Mouse (Mus musculus): ENCODE results near the gene Sema5a. TPM values are rescaled to one million over a fixed set of nuclear protein-coding genes. Genes with fewer than 3 reads are reported as not detected.

Gene Sema5a
- polyA plus RNA-seq, 1 experiment from 2014 or later = 15.7 TPM

DNA sequence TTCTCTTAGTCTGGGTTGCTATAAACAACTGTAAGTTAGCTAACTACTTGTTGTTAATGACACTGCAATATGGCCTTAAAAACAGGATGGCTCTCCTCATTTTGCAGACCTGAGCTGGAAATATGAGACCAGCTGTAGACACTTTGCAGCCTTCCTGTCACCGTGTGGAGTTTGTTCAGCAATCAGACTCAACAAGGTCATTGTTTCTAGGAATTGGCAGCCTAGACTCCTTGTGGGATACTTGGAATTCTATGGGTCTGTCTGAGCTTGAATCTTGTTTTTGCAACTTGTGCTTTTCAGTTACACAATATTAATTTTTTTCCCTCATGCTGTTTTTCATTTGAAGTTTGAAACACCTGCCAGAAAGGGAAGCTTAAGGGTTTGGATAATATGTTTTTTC is 250.3 kb downstream of the Sema5a start:
- Histone ChIP-seq H3K4me1 (ENCODE audit: control insufficient read depth, insufficient read depth, low read length) (no peaks in the 10 kb centered on the region), H3K36me3 (ENCODE audit: control insufficient read depth, insufficient read depth, low read length) (no peaks in the 10 kb centered on the region), H3K9me3 (ENCODE audit: control insufficient read depth, low read length) (no peaks in the 10 kb centered on the region), H3K9ac (replicated peaks; ENCODE audit: low read depth, low read length) (no peak overlapping the region), H3K4me3 (ENCODE audit: low read depth, low read length) (no peak overlapping the region), H3K27ac (ENCODE audit: low read depth, low read length) (no peak overlapping the region), H3K27me3 (ENCODE audit: control insufficient read depth, insufficient read depth, low read length) (no peaks in the 10 kb centered on the region), H3K4me2 (ENCODE audit: low read depth, low read length) (no peak overlapping the region)
- WGBS = 46% methylated on average over 1 of the region's 1 CpGs
- ATAC-seq (ENCODE audit: low read depth) = no peak

GRCm38 (mm10) chr15:32496880-32497279 is 252.3 kb downstream of the Sema5a start:
- no peaks in the 10 kb centered on the region for H3K36me3 ChIP-seq (ENCODE audit: control insufficient read depth, insufficient read depth, low read length)
- ATAC-seq (ENCODE audit: low read depth) = no peak
- no peak overlapping the region for H3K9ac ChIP-seq (replicated peaks; ENCODE audit: low read depth, low read length)
- H3K4me1 ChIP-seq (ENCODE audit: control insufficient read depth, insufficient read depth, low read length) = no peaks in the 10 kb centered on the region
- 89% methylated on average over 4 of the region's 4 CpGs for WGBS
- no peak overlapping the region for H3K27ac ChIP-seq (ENCODE audit: low read depth, low read length)
- no peaks in the 10 kb centered on the region for H3K27me3 ChIP-seq (ENCODE audit: control insufficient read depth, insufficient read depth, low read length)
- no peaks in the 10 kb centered on the region for H3K9me3 ChIP-seq (ENCODE audit: control insufficient read depth, low read length)
- H3K4me2 ChIP-seq (ENCODE audit: low read depth, low read length) = no peak overlapping the region
- H3K4me3 ChIP-seq (ENCODE audit: low read depth, low read length) = no peak overlapping the region

DNA sequence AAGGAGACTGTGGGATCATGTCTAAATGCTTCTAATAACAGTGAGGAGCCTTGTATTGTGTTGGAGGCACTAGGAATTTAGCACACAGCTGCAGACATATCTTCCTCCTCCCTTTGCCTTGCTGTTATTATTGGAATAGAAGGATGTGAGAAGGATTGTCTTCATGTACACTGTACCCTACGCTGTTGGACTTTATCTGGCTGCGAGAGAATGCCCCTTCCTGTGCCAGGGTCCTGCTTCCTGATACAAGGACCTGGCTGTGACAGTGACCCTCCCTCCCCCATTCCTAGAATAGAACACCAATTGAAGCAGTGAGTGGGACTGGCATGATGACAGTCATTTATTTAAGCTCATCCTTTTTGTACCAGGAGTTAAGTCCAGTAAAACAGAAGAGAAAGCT is 261.3 kb downstream of the Sema5a start:
- no peaks in the 10 kb centered on the region for H3K4me1 ChIP-seq (ENCODE audit: control insufficient read depth, insufficient read depth, low read length)
- no peak overlapping the region for H3K4me3 ChIP-seq (ENCODE audit: low read depth, low read length)
- ATAC-seq (ENCODE audit: low read depth) = no peak
- H3K36me3 ChIP-seq (ENCODE audit: control insufficient read depth, insufficient read depth, low read length) = no peaks in the 10 kb centered on the region
- no peaks in the 10 kb centered on the region for H3K9me3 ChIP-seq (ENCODE audit: control insufficient read depth, low read length)
- whole genome bisulfite sequencing = 89% methylated on average over 2 of the region's 2 CpGs
- H3K4me2 ChIP-seq (ENCODE audit: low read depth, low read length) = no peak overlapping the region
- no peak overlapping the region for H3K9ac ChIP-seq (replicated peaks; ENCODE audit: low read depth, low read length)
- H3K27me3 ChIP-seq (ENCODE audit: control insufficient read depth, insufficient read depth, low read length) = no peaks in the 10 kb centered on the region
- H3K27ac ChIP-seq (ENCODE audit: low read depth, low read length) = no peak overlapping the region

GRCm38 (mm10) chr15:32508282-32508681 is 263.7 kb downstream of the Sema5a start:
- no peak overlapping the region for H3K9ac ChIP-seq (replicated peaks; ENCODE audit: low read depth, low read length)
- H3K4me3 ChIP-seq (ENCODE audit: low read depth, low read length) = no peak overlapping the region
- no peaks in the 10 kb centered on the region for H3K27me3 ChIP-seq (ENCODE audit: control insufficient read depth, insufficient read depth, low read length)
- no peak overlapping the region for H3K4me2 ChIP-seq (ENCODE audit: low read depth, low read length)
- no peaks in the 10 kb centered on the region for H3K4me1 ChIP-seq (ENCODE audit: control insufficient read depth, insufficient read depth, low read length)
- no peaks in the 10 kb centered on the region for H3K9me3 ChIP-seq (ENCODE audit: control insufficient read depth, low read length)
- ATAC-seq (ENCODE audit: low read depth) = no peak
- no peaks in the 10 kb centered on the region for H3K36me3 ChIP-seq (ENCODE audit: control insufficient read depth, insufficient read depth, low read length)
- H3K27ac ChIP-seq (ENCODE audit: low read depth, low read length) = no peak overlapping the region

- no peak overlapping the region for H3K27ac ChIP-seq (ENCODE audit: low read depth, low read length)
- H3K27me3 ChIP-seq (ENCODE audit: control insufficient read depth, insufficient read depth, low read length) = no peaks in the 10 kb centered on the region
- ATAC-seq (ENCODE audit: low read depth) = no peak
- H3K4me3 ChIP-seq (ENCODE audit: low read depth, low read length) = no peak overlapping the region
- H3K36me3 ChIP-seq (ENCODE audit: control insufficient read depth, insufficient read depth, low read length) = no peaks in the 10 kb centered on the region
- H3K4me1 ChIP-seq (ENCODE audit: control insufficient read depth, insufficient read depth, low read length) = no peaks in the 10 kb centered on the region
- H3K4me2 ChIP-seq (ENCODE audit: low read depth, low read length) = no peak overlapping the region
- no peak overlapping the region for H3K9ac ChIP-seq (replicated peaks; ENCODE audit: low read depth, low read length)
- no peaks in the 10 kb centered on the region for H3K9me3 ChIP-seq (ENCODE audit: control insufficient read depth, low read length)
- WGBS = 69% methylated on average over 1 of the region's 1 CpGs
Measured at GRCm38 (mm10) chr15:32514877-32515276, 270.3 kb downstream of the Sema5a start.

GRCm38 (mm10) chr15:32517954-32518353 is 273.3 kb downstream of the Sema5a start:
- no peak overlapping the region for H3K4me2 ChIP-seq (ENCODE audit: low read depth, low read length)
- ATAC-seq (ENCODE audit: low read depth) = no peak
- 86% methylated on average over 2 of the region's 2 CpGs for WGBS

GRCm38 (mm10) chr15:32532539-32532938 is 287.9 kb downstream of the Sema5a start:
- H3K27ac ChIP-seq (ENCODE audit: low read depth, low read length) = no peak overlapping the region
- no peak overlapping the region for H3K4me3 ChIP-seq (ENCODE audit: low read depth, low read length)
- H3K4me2 ChIP-seq (ENCODE audit: low read depth, low read length) = no peak overlapping the region
- H3K9me3 ChIP-seq (ENCODE audit: control insufficient read depth, low read length) = no peaks in the 10 kb centered on the region
- ATAC-seq (ENCODE audit: low read depth) = no peak
- H3K9ac ChIP-seq (replicated peaks; ENCODE audit: low read depth, low read length) = no peak overlapping the region
- H3K4me1 ChIP-seq (ENCODE audit: control insufficient read depth, insufficient read depth, low read length) = no peaks in the 10 kb centered on the region
- no peaks in the 10 kb centered on the region for H3K36me3 ChIP-seq (ENCODE audit: control insufficient read depth, insufficient read depth, low read length)
- H3K27me3 ChIP-seq (ENCODE audit: control insufficient read depth, insufficient read depth, low read length) = no peaks in the 10 kb centered on the region
- WGBS = 83% methylated on average over 3 of the region's 3 CpGs

More at GRCm38 (mm10) chr15:32517954-32518353, 273.3 kb downstream of the Sema5a start:
- H3K9me3 ChIP-seq (ENCODE audit: control insufficient read depth, low read length) = no peaks in the 10 kb centered on the region
- no peak overlapping the region for H3K4me3 ChIP-seq (ENCODE audit: low read depth, low read length)
- H3K4me1 ChIP-seq (ENCODE audit: control insufficient read depth, insufficient read depth, low read length) = no peaks in the 10 kb centered on the region
- H3K36me3 ChIP-seq (ENCODE audit: control insufficient read depth, insufficient read depth, low read length) = no peaks in the 10 kb centered on the region
- H3K9ac ChIP-seq (replicated peaks; ENCODE audit: low read depth, low read length) = no peak overlapping the region
- H3K27me3 ChIP-seq (ENCODE audit: control insufficient read depth, insufficient read depth, low read length) = no peaks in the 10 kb centered on the region
- no peak overlapping the region for H3K27ac ChIP-seq (ENCODE audit: low read depth, low read length)

DNA sequence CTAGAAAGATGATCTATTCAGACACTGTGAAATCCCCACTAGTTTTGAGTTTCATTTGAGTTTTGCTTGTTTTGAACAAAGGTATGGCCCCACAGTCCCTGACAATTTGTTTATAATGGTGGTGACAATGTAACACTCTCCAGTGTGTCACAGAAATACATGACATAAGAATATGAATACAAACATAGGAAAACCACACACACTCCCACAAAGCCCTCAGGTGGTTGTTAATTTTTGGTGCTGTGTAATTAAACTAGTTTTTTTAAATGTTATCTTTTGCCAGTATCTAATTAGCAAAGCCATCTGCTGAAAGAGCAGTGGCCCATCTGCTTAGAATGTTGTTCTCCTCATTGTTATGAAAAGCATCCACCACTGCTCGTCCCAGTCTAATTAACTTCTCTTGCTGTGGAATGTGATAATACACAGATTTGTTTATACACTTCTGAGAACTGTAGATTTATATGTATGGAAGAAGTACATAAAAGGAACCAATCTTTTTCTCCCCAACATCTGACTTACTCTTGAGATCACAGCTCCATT is 289.0 kb downstream of the Sema5a start:
- Histone ChIP-seq H3K4me2 (ENCODE audit: low read depth, low read length) (no peak overlapping the region), H3K4me1 (ENCODE audit: control insufficient read depth, insufficient read depth, low read length) (no peaks in the 10 kb centered on the region), H3K36me3 (ENCODE audit: control insufficient read depth, insufficient read depth, low read length) (no peaks in the 10 kb centered on the region), H3K27ac (ENCODE audit: low read depth, low read length) (no peak overlapping the region), H3K9ac (replicated peaks; ENCODE audit: low read depth, low read length) (no peak overlapping the region), H3K4me3 (ENCODE audit: low read depth, low read length) (no peak overlapping the region), H3K27me3 (ENCODE audit: control insufficient read depth, insufficient read depth, low read length) (no peaks in the 10 kb centered on the region), H3K9me3 (ENCODE audit: control insufficient read depth, low read length) (no peaks in the 10 kb centered on the region)
- WGBS = 36% methylated on average over 1 of the region's 1 CpGs
- peak; percentile 54 for ATAC-seq (ENCODE audit: low read depth)

- H3K9ac ChIP-seq (replicated peaks; ENCODE audit: low read depth, low read length) = no peak overlapping the region
- H3K27me3 ChIP-seq (ENCODE audit: control insufficient read depth, insufficient read depth, low read length) = no peaks in the 10 kb centered on the region
- no peak overlapping the region for H3K4me2 ChIP-seq (ENCODE audit: low read depth, low read length)
- no peak overlapping the region for H3K4me3 ChIP-seq (ENCODE audit: low read depth, low read length)
- H3K4me1 ChIP-seq (ENCODE audit: control insufficient read depth, insufficient read depth, low read length) = no peaks in the 10 kb centered on the region
- H3K27ac ChIP-seq (ENCODE audit: low read depth, low read length) = no peak overlapping the region
- 90% methylated on average over 6 of the region's 6 CpGs for WGBS
- H3K36me3 ChIP-seq (ENCODE audit: control insufficient read depth, insufficient read depth, low read length) = no peaks in the 10 kb centered on the region
- no peaks in the 10 kb centered on the region for H3K9me3 ChIP-seq (ENCODE audit: control insufficient read depth, low read length)
- ATAC-seq (ENCODE audit: low read depth) = no peak
Measured at GRCm38 (mm10) chr15:32536755-32537503, 292.3 kb downstream of the Sema5a start.

Measured in neural tube, embryonic 14.5 days (tissue).